Mouse (Mus musculus) embryonic fibroblast, embryonic 13.5 days (primary cell): ENCODE results near the gene Fkbp14. TPM values are rescaled to one million over a fixed set of nuclear protein-coding genes. Genes with fewer than 3 reads are reported as not detected.

ENCODE experiments used
- H3K27ac ChIP-seq: 2 replicates; pipeline ENCODE4 v1.5.1; 2012; ENCODE audit warnings: low read length, control low read depth, inconsistent platforms; ENCODE audit not compliant: insufficient read depth
- H3K4me1 ChIP-seq: 2 replicates; pipeline ENCODE4 v1.6.1; 2011; ENCODE audit warnings: low read length; ENCODE audit not compliant: control insufficient read depth, insufficient read depth
- H3K4me3 ChIP-seq: 2 replicates; pipeline ENCODE4 v1.5.1; 2011; ENCODE audit warnings: mild to moderate bottlenecking, control low read depth, low read length; ENCODE audit not compliant: insufficient read depth
- CTCF ChIP-seq: IDR thresholded peaks from 2 replicates; pipeline ENCODE4 v1.5.1; 2011; ENCODE audit warnings: mild to moderate bottlenecking, control low read depth, low read length, moderate library complexity, borderline replicate concordance; ENCODE audit not compliant: insufficient read depth
- POLR2A ChIP-seq: IDR thresholded peaks from 2 replicates; pipeline ENCODE4 v1.6.1; 2011; ENCODE audit warnings: low read depth, mild to moderate bottlenecking, control low read depth, low read length, moderate library complexity
- polyA plus RNA-seq: library from polyadenylated mRNA; stranded (reverse); fragments of >200 nt; gene quantifications from 2 replicates; pipeline ENCODE4 v1.2.4, GENCODE M21; 2011; ENCODE audit warnings: low read depth; ENCODE audit not compliant: missing spikeins, insufficient read length

Fkbp14 gene
- polyA plus RNA-seq, 1 experiment = 59.6 TPM

DNA sequence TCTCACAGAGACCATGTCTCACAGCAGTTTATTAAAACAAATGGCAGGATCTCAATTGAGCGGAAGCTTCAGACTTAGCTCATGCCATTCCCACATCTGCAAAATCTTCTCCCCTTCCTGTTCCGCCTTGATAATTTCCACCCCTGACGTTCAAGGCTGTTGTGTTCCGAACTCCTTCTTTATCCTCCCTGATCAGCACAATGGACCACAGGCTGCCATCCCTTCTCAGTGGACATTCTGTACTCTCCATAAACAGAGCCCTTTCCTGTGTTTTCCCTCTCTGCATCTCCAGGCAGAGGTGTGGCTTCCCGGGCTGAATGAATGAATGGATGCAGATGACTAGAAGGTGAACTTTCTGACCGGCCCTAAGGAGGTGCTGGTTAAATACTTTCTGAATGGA is 5.3 kb downstream of the Fkbp14 start:
- no peak for TF ChIP-seq CTCF
- no peak for TF ChIP-seq POLR2A
- Histone ChIP-seq H3K27ac (no peak overlapping the region), H3K4me1 (peaks cover 13% of the 10 kb centered on the region), H3K4me3 (peak overlapping the region; percentile 78)

DNA sequence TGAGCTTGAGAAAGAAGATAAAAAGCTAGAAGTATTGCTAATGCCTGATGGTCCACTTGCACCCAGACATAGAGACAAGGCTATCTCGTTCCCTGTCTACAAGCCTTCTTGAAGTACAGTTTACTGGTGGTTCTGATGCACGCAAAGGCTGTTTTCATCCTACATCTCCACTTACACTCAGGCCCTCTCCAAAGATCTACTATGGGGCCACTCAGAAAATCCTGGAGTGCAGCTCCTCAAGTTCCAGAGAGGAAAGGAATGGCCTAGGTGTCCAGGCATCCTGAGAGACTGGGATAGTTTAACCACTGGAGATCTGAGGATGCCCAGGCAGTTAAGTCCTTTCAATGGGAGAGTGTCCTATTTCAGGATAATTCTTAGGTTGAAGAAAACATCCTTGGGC is 6.4 kb downstream of the Fkbp14 start:
- no peak overlapping the region for H3K4me3 ChIP-seq
- H3K4me1 ChIP-seq = peaks cover 7% of the 10 kb centered on the region
- no peak overlapping the region for H3K27ac ChIP-seq
- TF ChIP-seq CTCF (no peak), POLR2A (no peak)

DNA sequence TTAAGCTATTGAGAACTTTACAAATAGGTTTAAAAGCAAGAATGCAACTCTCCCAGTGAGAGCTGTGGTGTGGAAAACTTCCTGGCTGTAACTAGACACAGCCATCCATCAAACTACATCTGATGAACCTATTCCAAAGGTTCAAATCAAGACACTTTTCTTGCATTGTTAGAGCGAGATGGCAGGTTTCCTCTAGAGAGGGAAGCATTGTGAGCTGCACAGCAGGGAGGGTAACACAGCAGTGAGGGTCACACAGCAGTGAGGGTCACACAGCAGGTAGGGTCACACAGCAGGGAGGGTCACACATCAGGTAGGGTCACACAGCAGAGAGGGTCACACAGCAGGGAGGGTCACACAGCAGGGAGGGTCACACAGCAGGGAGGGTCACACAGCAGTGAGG is 8.9 kb downstream of the Fkbp14 start:
- TF ChIP-seq POLR2A = no peak
- TF ChIP-seq CTCF = no peak

DNA sequence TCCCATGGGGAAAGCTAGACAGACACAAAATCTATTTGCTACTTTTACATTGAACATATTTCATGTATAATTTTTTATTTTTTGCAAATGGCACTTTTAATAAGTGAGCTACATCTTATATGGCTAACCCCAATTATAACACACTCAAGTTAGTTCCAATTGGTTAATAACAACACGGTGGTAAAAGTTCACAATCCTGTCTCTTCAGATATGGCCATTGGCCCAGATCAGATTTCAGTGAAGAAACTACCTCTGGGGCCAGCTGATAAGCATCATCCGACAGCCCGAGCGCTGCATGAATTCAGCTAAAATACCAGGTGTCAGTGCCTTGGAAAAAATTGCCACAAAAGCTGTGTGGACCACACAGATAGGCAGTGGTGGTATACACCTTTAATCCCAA is 9.4 kb downstream of the Fkbp14 start:
- Histone ChIP-seq H3K4me1 (peaks cover 7% of the 10 kb centered on the region), H3K27ac (no peak overlapping the region), H3K4me3 (no peak overlapping the region)
- no peak for TF ChIP-seq POLR2A
- TF ChIP-seq CTCF = no peak

More for the DNA sequence above, 8.9 kb downstream of the Fkbp14 start:
- H3K27ac ChIP-seq = no peak overlapping the region
- H3K4me3 ChIP-seq = no peak overlapping the region
- H3K4me1 ChIP-seq = peaks cover 7% of the 10 kb centered on the region

DNA sequence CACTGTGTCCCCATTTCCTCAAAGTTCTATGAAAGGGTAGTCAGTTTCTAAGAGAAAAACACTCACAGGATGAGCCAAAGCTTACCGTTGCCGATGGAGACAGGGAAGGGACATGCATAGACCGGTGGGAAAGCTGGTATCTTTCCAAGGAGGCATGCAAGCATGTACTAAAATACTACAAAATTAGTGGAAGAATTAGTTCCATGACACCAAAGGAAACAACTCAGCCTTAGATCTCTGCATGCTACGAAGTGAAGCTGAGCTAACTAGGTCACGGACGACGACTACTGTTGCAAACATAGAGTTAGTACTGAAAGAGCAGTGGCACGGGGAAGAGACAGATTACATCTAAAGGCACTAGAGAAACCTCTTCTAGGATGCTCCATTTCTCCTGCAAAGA is 10.2 kb downstream of the Fkbp14 start:
- no peak overlapping the region for H3K27ac ChIP-seq
- H3K4me3 ChIP-seq = no peak overlapping the region
- peaks cover 7% of the 10 kb centered on the region for H3K4me1 ChIP-seq
- TF ChIP-seq CTCF = no peak
- TF ChIP-seq POLR2A = no peak

DNA sequence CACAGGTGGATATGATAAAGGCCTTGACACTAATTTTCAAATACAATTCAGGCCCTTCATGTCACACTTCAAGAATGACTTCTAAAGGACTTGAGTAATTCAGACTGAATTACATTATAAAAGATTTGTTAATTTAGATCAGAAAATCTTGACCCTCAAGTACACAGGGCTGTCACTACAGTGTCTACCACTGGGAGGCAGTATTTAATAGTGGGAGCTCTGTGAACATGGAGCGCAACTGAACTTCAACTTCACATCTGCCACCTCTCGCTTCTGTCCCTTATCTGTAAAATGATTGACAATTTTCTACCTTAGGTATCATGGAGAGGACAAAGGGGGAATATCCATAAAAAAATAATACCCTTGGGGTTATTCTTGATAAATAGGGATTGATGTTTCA is 10.9 kb downstream of the Fkbp14 start:
- no peak overlapping the region for H3K27ac ChIP-seq
- no peak overlapping the region for H3K4me3 ChIP-seq
- TF ChIP-seq CTCF (no peak), POLR2A (no peak)
- H3K4me1 ChIP-seq = peaks cover 3% of the 10 kb centered on the region; the same call in 1 of the 2 replicates

DNA sequence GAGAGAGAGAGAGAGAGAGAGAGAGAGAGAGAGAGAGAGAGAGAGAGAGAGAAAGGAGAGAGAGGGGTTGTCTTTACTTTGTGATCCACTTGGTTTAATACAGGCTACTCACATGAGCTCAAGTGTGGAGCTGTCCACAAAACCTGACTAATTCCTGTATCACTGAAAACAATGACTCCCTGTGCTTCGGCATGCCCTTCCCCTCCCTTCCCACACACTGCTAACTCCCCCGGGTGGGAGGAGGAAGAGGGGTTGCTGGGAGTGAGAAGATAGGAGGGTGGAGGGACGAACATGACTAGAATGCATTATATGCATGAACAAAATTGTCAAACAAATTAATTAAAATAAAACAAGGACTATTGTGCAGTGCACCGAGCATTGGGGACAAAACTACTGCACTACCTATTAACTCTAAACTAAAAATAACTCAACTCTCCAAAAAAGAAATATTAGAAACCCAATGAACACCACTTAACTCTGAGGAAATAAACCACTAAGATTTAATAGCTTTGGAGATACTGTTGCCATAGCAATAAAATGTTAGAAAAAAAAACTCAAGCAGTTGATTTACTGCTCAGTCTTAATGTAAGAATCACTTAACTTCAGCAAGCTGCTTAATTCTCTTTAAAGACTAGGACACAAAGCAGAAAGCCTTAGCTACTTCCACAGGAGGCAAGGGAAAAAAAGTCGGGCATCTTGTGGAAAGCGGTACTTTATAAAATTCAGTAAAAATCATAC is 23.7 kb downstream of the Fkbp14 start:
- H3K27ac ChIP-seq = no peak overlapping the region
- H3K4me3 ChIP-seq = no peak overlapping the region
- H3K4me1 ChIP-seq = no peaks in the 10 kb centered on the region
- TF ChIP-seq POLR2A = no peak
- no peak for TF ChIP-seq CTCF

DNA sequence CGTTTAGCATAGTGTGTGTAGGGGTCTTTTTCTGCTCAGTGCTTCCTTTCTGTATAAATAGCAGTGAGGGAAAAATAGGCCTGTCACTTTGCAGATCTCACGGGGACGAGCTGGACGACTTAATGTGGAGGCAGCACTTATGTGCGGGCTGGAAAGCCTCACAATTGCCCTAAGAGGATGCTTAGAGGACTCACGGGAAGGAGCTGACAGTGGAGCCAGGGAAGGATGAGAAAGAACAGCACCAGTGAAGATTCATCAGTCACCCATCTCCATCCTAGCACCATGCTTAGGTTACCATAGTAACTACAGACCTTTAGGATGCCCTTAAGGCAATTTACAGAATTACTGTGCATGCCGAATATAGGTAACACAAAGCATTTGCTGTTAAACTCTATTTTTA is 27.3 kb downstream of the Fkbp14 start:
- no peak overlapping the region for H3K27ac ChIP-seq
- no peak for TF ChIP-seq CTCF
- TF ChIP-seq POLR2A = no peak
- H3K4me3 ChIP-seq = no peak overlapping the region
- no peaks in the 10 kb centered on the region for H3K4me1 ChIP-seq

DNA sequence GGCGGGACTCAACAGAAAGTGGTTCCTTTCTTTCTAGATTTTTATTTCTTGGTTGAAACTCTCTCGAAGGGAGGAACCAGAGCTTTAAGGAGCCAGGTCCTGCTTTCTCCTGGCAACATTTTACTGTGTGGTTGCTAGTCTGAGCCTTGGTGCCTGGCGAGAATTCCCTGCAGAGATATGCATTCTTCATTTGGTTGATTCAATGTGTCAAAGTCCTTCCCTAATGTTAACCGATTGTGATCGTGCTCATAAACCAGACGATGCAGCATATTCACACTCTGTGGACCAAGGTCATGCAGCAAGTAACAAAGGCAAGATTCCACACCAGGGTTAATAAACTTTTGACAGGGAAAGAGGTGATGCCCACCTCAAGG is 30.6 kb downstream of the Fkbp14 start:
- TF ChIP-seq CTCF = no peak
- TF ChIP-seq POLR2A = no peak
- peaks cover 2% of the 10 kb centered on the region for H3K4me1 ChIP-seq
- peak overlapping the region; percentile 49 for H3K4me3 ChIP-seq
- H3K27ac ChIP-seq = no peak overlapping the region

DNA sequence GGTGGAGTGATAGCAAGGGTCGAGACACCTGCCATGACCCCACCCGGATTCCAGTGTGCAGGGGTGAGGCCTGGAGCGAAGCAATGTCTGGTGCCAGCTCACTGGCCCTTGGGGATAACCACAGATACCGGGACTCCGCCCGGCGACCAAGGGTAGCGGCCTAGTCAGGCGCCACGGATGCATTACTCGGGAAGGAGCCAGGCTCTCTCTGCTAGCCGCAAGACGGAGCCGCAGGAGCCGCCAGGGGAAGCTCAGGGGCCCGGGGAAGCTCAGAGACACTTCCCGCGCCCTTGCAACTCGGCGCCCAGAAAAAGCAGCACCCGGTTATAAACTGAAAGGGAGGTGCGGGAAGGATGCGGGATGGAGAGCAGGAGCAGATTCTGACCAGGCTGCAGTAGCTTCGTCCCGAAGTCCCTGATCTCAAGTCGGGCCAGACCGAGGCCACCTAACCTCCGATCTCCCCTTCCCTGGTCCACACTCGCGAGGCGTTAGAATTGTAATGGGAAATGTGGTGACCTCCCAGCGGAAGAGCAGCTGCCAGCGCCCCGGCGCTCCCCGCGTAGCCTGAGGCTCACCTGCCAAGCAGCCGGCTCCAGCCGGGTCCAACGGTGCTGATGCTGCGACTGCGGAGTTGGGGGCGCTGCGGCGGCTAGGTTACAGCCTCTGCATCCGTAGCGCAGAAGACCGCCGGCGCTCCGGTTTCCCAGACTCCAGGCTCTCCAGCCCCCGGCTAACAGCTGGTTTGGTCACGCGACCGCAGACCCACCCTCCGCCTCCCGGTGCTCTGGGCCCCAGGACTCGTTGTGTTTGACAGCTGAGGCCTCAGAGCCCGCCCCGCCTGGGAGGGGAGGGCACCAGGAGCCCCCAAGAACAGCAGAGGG is 31.2 kb downstream of the Fkbp14 start, which contains the start of gene Scrn1:
Gene Scrn1 (minus strand): TSS at position 825 of the 881 bp plus-strand sequence.
- H3K27ac ChIP-seq = no peak within 1 kb of the TSS
- H3K4me3 ChIP-seq = peak within 1 kb of the TSS; percentile 49
- TF ChIP-seq CTCF (no peak), POLR2A (no peak)
- peaks cover 2% of the 10 kb centered on the region for H3K4me1 ChIP-seq
